Mouse (Mus musculus) thymus, adult 2 months (tissue): Measurements from ENCODE around the gene Rufy4.

Experiments
- CTCF ChIP-seq: fragments of 200-500 bp; IDR thresholded peaks from 2 replicates; pipeline ENCODE4 v1.5.1; 2012; ENCODE audit warnings: mild to moderate bottlenecking, control low read depth, low read length, moderate library complexity, borderline replicate concordance; ENCODE audit not compliant: control insufficient read depth, poor library complexity, insufficient read depth; ENCODE audit errors: extremely low read depth
- POLR2A ChIP-seq: fragments of 200-500 bp; IDR thresholded peaks from 2 replicates; pipeline ENCODE4 v1.6.1; 2012; ENCODE audit warnings: mild to moderate bottlenecking, low read length, control low read depth, moderate library complexity; ENCODE audit not compliant: control insufficient read depth, poor library complexity, insufficient read depth; ENCODE audit errors: extremely low read depth

DNA sequence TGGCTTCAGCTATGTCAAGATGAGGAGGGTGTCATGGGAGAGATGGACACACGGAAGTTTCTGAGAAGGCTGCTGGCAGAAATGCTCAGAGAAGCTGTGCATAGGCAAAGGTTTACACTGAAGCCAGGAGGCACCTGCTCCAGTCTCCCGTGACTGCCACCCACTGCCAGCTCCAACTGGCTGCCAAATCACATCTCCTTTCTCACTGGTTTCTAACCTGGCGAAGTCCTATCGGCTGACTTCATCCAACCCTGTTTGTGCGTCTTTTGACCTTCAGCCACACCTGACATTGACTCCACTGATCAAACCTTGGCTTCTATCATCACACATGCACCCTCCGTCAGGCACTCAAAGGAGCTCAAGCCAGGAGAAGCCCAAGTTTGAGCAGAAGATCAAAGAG, 7.5 kb upstream of the Rufy4 start:
- no peak for TF ChIP-seq POLR2A
- TF ChIP-seq CTCF, result no peak
